21 mouse cellular contexts compared by ENCODE assay signal in the genomic region with DNA sequence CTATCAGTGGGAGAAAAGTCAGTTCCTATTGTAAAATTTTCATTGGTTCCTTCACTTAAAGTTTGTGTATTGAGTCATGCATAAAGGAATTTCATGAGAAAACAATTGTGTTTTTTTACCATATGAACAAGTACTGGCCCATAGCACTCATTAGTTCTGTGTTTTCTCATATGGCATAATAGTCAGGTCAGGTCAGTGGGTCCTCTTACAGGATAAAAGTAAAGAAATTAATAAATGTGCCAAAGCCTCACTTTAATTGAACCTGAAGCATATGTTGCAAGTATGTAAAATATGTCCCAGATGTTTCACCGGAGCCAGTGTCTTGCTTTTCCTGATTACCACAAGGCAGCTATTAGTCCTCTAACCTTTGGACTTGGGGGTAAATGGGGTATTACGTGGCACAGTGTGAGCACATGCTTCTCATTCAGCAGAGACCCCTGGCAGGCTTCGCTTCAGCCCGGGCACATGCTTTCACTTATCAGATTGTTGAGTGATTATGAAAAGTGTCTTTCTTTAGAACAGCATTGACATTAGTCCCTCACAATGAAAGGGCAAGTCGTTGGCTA.
A peak's percentile ranks its signal among the peaks of the same experiment; 100 is the strongest.
DNase-seq lines count a peak whose midpoint lies in the region; ATAC-seq and TF ChIP-seq lines count a peak whose summit lies in the region.
"Had no signal": no experiment of that assay in that cellular context is flagged by ENCODE, and none has a peak within 500 bp of the region (broad histone marks: within the 10 kb centered on the region; RNA-seq: fewer than 3 reads in every experiment).

No protein-coding gene starts in this region.

- H3K4me3 ChIP-seq in embryonic facial prominence, embryonic 14.5 days (ENCODE audit: low read depth, low read length) = no peak overlapping the region
- H3K4me3 ChIP-seq in limb, embryonic 12.5 days (replicated peaks) = no peak overlapping the region
- H3K4me3 ChIP-seq in gastrocnemius, adult 2 months = no peak overlapping the region
- no peak overlapping the region for H3K4me3 ChIP-seq in liver, postnatal 0 days (ENCODE audit: low read depth, low read length)
- H3K4me3 ChIP-seq: forebrain, embryonic 15.5 days; limb, embryonic 15.5 days; neural tube, embryonic 13.5 days had no signal

- H3K27me3 ChIP-seq in embryonic facial prominence, embryonic 14.5 days (replicated peaks; ENCODE audit: control insufficient read depth, insufficient read depth, low read length) = no peaks in the 10 kb centered on the region
- no peaks in the 10 kb centered on the region for H3K27me3 ChIP-seq in limb, embryonic 12.5 days
- H3K27me3 ChIP-seq in liver, postnatal 0 days (ENCODE audit: insufficient read depth, low read length) = no peaks in the 10 kb centered on the region
- H3K27me3 ChIP-seq: forebrain, embryonic 15.5 days; limb, embryonic 15.5 days; neural tube, embryonic 13.5 days had no signal

- no peak overlapping the region for H3K4me2 ChIP-seq in embryonic facial prominence, embryonic 14.5 days (ENCODE audit: low read depth, low read length)
- H3K4me2 ChIP-seq in limb, embryonic 12.5 days = no peak overlapping the region
- no peak overlapping the region for H3K4me2 ChIP-seq in liver, postnatal 0 days (ENCODE audit: low read depth, low read length)
- H3K4me2 ChIP-seq: forebrain, embryonic 15.5 days; limb, embryonic 15.5 days; neural tube, embryonic 13.5 days had no signal

- TF ChIP-seq EP300 in liver, postnatal 0 days (IDR thresholded peaks at IDR 0.05; ENCODE audit: low read depth) = no peak

- intact Hi-C loops in gastrocnemius, adult 2 months (cut with DNase I) = no loop called here

- no peak for TF ChIP-seq CTCF in gastrocnemius, adult 2 months (IDR thresholded peaks at IDR 0.05)
- TF ChIP-seq CTCF in liver, postnatal 0 days (IDR thresholded peaks at IDR 0.05; ENCODE audit: low read depth) = no peak

- H3K27ac ChIP-seq in embryonic facial prominence, embryonic 14.5 days (replicated peaks; ENCODE audit: low read depth, low read length) = no peak overlapping the region
- no peak overlapping the region for H3K27ac ChIP-seq in limb, embryonic 12.5 days
- no peak overlapping the region for H3K27ac ChIP-seq in gastrocnemius, adult 2 months
- no peak overlapping the region for H3K27ac ChIP-seq in liver, postnatal 0 days (ENCODE audit: low read depth)
- H3K27ac ChIP-seq: forebrain, embryonic 15.5 days; limb, embryonic 15.5 days; neural tube, embryonic 13.5 days had no signal

- WGBS in embryonic facial prominence, embryonic 14.5 days = 24% methylated on average over 5 of the region's 5 CpGs
- WGBS in limb, embryonic 12.5 days = 13% methylated on average over 5 of the region's 5 CpGs
- 76% methylated on average over 5 of the region's 5 CpGs for WGBS in liver, postnatal 0 days (ENCODE audit: insufficient replicate concordance)

- ATAC-seq in embryonic facial prominence, embryonic 14.5 days (ENCODE audit: low read depth) = no peak
- ATAC-seq in limb, embryonic 12.5 days (ENCODE audit: insufficient number of reproducible peaks, insufficient read depth, low FRiP score, low TSS enrichment, low read depth) = 0 out of 2 replicates have a peak, but pooled peaks have one; percentile 72
- ATAC-seq in liver, postnatal 0 days = no peak
- ATAC-seq: activated CD4-positive, CD25-positive, alpha-beta regulatory T cell, adult 4 months; forebrain, embryonic 15.5 days had no signal

- no peaks in the 10 kb centered on the region for H3K36me3 ChIP-seq in embryonic facial prominence, embryonic 14.5 days (ENCODE audit: control insufficient read depth, insufficient read depth, low read length)
- no peaks in the 10 kb centered on the region for H3K36me3 ChIP-seq in limb, embryonic 12.5 days
- H3K36me3 ChIP-seq in liver, postnatal 0 days (replicated peaks; ENCODE audit: insufficient read depth, low read length) = no peaks in the 10 kb centered on the region
- H3K36me3 ChIP-seq: forebrain, embryonic 15.5 days; limb, embryonic 15.5 days; neural tube, embryonic 13.5 days had no signal

- DNase-seq in Muller cell, postnatal 12 days (ENCODE audit: inconsistent ontology term) = peak; percentile 36
- peak; percentile 70 for DNase-seq in embryo, embryonic 10 days (ENCODE audit: low spot score)
- peak; percentile 11 for DNase-seq in embryonic facial prominence, embryonic 14.5 days (ENCODE audit: low spot score)
- no peak for DNase-seq in gastrocnemius, adult 2 months
- no peak for DNase-seq in lung, adult 18-20 months
- no peak for DNase-seq in liver, postnatal 0 days
- DNase-seq: adrenal gland, postnatal 10 days; cerebellum, adult 11-12 months; cerebellum, postnatal 36 days; kidney, adult 9 months; kidney, postnatal 36 days; layer of hippocampus, adult 9-11 months; lung, postnatal 14 days; right cerebral cortex, postnatal 14 days; spleen, adult 18-20 months; thymus, postnatal 36 days had no signal

- H3K9me3 ChIP-seq in embryonic facial prominence, embryonic 14.5 days (ENCODE audit: control insufficient read depth, low read length) = no peaks in the 10 kb centered on the region
- H3K9me3 ChIP-seq in limb, embryonic 12.5 days = no peaks in the 10 kb centered on the region
- no peaks in the 10 kb centered on the region for H3K9me3 ChIP-seq in liver, postnatal 0 days (ENCODE audit: low read length)
- H3K9me3 ChIP-seq: forebrain, embryonic 15.5 days; limb, embryonic 15.5 days; neural tube, embryonic 13.5 days had no signal

- H3K4me1 ChIP-seq in embryonic facial prominence, embryonic 14.5 days (ENCODE audit: control insufficient read depth, insufficient read depth, low read length) = peaks cover 3% of the 10 kb centered on the region; the same call in 1 of the 2 replicates
- H3K4me1 ChIP-seq in limb, embryonic 12.5 days (replicated peaks) = peaks cover 19% of the 10 kb centered on the region
- no peaks in the 10 kb centered on the region for H3K4me1 ChIP-seq in liver, postnatal 0 days (ENCODE audit: insufficient read depth)
- H3K4me1 ChIP-seq: forebrain, embryonic 15.5 days; limb, embryonic 15.5 days; neural tube, embryonic 13.5 days had no signal

- H3K9ac ChIP-seq in embryonic facial prominence, embryonic 14.5 days (ENCODE audit: low read depth, low read length) = no peak overlapping the region
- no peak overlapping the region for H3K9ac ChIP-seq in limb, embryonic 12.5 days (replicated peaks)
- no peak overlapping the region for H3K9ac ChIP-seq in liver, postnatal 0 days (replicated peaks)
- H3K9ac ChIP-seq: forebrain, embryonic 15.5 days; limb, embryonic 15.5 days; neural tube, embryonic 13.5 days had no signal

Comparison
In these comparisons a context has a peak if more than half of its experiments do, and no peak if none do; other contexts are left out.
1. DNase-seq: peak in Muller cell, postnatal 12 days (single experiment), embryo, embryonic 10 days (single experiment) and embryonic facial prominence, embryonic 14.5 days (single experiment); none in gastrocnemius, adult 2 months (single experiment), lung, adult 18-20 months (0 of 2) and liver, postnatal 0 days (single experiment).